Mouse (Mus musculus): ENCODE results near the gene Snx15. TPM values are rescaled to one million over a fixed set of nuclear protein-coding genes. Genes with fewer than 3 reads are reported as not detected.
"Not testable (repeated sequence)": the region's sequence is repeated elsewhere in the genome, so short reads cannot be mapped to it uniquely, and the experiment has no call there.

Gene Snx15
- polyA plus RNA-seq, 1 experiment from 2014 or later: 33.2 TPM

DNA sequence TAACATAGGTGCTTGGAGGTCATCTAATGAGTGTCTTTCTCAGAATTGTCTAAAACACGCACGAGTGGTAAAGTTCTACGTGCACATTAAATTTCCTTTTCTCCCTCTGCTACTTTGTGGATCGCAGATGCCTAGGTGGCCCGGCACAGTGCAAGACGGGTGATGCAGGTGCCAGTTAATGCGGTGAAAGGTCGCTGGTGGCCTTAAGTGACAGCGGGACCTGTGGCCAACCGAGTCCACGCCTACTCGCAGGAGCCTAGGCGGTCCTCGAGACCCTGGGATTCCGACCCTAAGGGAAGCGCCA, 12.2 kb upstream of the Snx15 start:
- WGBS: 9% methylated on average over 16 of the region's 16 CpGs
- Histone ChIP-seq H3K4me3 (replicated peaks) (peak overlapping the region; percentile 64), H3K9me3 (no peaks in the 10 kb centered on the region), H3K27me3 (no peaks in the 10 kb centered on the region), H3K9ac (replicated peaks) (peak overlapping the region; percentile 86), H3K4me2 (peak overlapping the region; percentile 83), H3K36me3 (peaks cover 24% of the 10 kb centered on the region), H3K27ac (peak overlapping the region; percentile 98), H3K4me1 (replicated peaks) (peaks cover 14% of the 10 kb centered on the region)
- no peak; the same call in 1 of the 2 replicates for ATAC-seq (ENCODE audit: insufficient number of reproducible peaks, insufficient read depth, low FRiP score, low TSS enrichment, low read depth)

DNA sequence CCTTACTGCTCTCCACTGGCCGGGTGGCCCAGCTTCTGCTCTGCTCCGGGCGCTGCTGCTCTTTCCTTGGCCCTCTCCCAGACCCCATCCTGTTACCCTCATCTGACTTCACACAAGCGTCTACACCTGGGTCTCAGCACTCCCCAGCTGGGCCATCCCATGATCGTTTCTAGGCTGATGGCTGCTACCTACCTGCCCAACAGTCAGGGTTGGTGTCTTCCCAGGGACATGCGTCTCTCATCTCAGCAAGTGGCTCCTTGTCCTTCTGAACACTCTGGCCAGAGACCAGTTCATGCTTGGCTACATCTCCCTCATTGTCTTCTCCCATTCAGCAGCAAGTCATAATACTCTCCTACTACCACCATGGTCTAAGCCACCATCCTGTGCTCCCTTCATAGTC, 11.6 kb upstream of the Snx15 start:
- Histone ChIP-seq H3K27me3 (no peaks in the 10 kb centered on the region), H3K4me1 (replicated peaks) (peaks cover 14% of the 10 kb centered on the region), H3K9me3 (no peaks in the 10 kb centered on the region), H3K4me3 (replicated peaks) (peak overlapping the region; percentile 64), H3K36me3 (peaks cover 31% of the 10 kb centered on the region), H3K4me2 (peak overlapping the region; percentile 83), H3K9ac (replicated peaks) (peak overlapping the region; percentile 86; the same call in 1 of the 2 replicates), H3K27ac (no peak overlapping the region)
- ATAC-seq (ENCODE audit: insufficient number of reproducible peaks, insufficient read depth, low FRiP score, low TSS enrichment, low read depth): no peak
- 91% methylated on average over 6 of the region's 6 CpGs for WGBS

DNA sequence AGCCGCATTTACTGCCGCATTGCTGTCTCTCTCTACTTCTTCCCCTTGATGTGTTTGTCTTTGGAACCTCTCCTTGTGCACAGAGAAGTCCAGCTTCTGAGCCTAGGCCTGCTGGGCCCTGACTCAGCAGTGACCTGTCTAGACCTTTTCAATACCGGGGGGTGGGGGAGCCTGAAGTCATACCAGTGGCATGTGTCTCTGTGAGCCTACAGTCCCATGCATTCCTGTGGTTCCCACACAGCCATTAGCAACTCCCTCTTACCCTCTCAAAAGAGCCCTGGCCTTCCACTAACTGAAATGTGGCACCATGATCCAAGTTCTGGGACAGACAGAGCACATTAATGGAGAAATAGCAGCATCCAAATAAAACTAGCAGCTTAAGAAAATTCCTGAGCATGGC, 8.3 kb upstream of the Snx15 start:
- H3K4me1 ChIP-seq (replicated peaks): peaks cover 9% of the 10 kb centered on the region
- 82% methylated on average over 3 of the region's 3 CpGs for WGBS
- H3K27ac ChIP-seq: no peak overlapping the region
- H3K9ac ChIP-seq (replicated peaks): 0 out of 2 replicates have a peak overlapping the region, but pooled peaks have one; percentile 18
- H3K4me2 ChIP-seq: no peak overlapping the region
- H3K36me3 ChIP-seq: peaks cover 40% of the 10 kb centered on the region
- no peak overlapping the region for H3K4me3 ChIP-seq (replicated peaks)
- H3K9me3 ChIP-seq: no peaks in the 10 kb centered on the region
- no peak for ATAC-seq (ENCODE audit: insufficient number of reproducible peaks, insufficient read depth, low FRiP score, low TSS enrichment, low read depth)
- no peaks in the 10 kb centered on the region for H3K27me3 ChIP-seq

DNA sequence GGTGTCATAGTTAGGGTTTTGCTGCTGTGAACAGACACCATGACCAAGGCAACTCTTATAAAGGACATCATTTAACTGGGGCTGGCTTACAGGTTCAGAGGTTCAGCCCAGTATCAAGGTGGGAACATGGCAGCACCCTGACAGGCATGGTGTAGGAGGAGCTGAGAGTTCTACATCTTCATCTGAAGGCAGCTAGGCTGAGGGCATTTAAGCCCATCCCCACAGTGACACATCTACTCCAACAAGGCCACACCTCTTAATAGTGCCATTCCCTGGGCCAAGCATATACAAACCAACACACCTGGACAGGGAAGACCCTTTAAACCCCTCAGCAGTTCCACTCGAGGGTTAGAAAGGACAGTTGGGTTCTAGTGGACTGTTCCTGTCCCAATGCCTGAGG, 5.1 kb upstream of the Snx15 start:
- H3K36me3 ChIP-seq: peaks cover 40% of the 10 kb centered on the region
- whole genome bisulfite sequencing: 51% methylated on average over 1 of the region's 1 CpGs
- H3K4me3 ChIP-seq (replicated peaks); ATAC-seq (ENCODE audit: insufficient number of reproducible peaks, insufficient read depth, low FRiP score, low TSS enrichment, low read depth); H3K9ac ChIP-seq (replicated peaks); H3K27me3 ChIP-seq; H3K4me1 ChIP-seq (replicated peaks); H3K9me3 ChIP-seq; H3K27ac ChIP-seq; H3K4me2 ChIP-seq: not testable (repeated sequence)

DNA sequence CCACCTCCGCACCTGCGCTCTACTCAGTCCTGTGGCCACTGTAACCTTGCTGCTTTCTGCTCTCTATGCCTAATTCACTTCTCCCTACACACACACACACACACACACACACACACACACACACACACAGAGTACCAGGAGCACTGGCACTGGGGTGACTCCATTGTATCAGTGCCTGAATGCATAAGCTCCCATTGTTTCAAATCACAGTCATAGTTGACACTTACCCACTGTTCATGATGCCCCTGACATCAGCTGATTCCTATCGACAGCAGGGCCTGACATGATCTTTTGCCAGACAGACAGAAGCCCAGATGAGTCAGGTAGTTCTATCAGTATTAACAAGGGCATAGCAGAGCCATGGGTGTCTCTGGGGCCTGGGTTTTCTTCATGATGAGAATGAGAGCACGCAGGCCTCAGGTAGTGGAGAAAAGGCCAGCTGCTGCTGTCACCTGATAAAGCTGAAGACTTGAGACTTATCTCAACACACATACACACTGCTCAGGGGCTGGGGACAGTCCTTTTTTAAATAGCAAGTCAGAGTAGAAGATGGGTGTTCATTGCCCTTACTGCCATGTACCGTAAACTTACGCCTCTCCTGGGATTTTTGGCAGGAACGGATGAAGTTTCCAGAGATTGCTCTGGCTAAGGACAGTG, 4.2 kb upstream of the Snx15 start:
- 0 out of 2 replicates have a peak, but pooled peaks cover 2% of the 10 kb centered on the region for H3K4me1 ChIP-seq (replicated peaks)
- no peak overlapping the region for H3K4me3 ChIP-seq (replicated peaks)
- no peak overlapping the region for H3K9ac ChIP-seq (replicated peaks)
- H3K36me3 ChIP-seq: peaks cover 34% of the 10 kb centered on the region
- no peak for ATAC-seq (ENCODE audit: insufficient number of reproducible peaks, insufficient read depth, low FRiP score, low TSS enrichment, low read depth)
- H3K4me2 ChIP-seq: no peak overlapping the region
- peak overlapping the region; percentile 0; the same call in 1 of the 2 replicates for H3K27ac ChIP-seq
- no peaks in the 10 kb centered on the region for H3K9me3 ChIP-seq
- no peaks in the 10 kb centered on the region for H3K27me3 ChIP-seq
- WGBS: 79% methylated on average over 7 of the region's 7 CpGs

DNA sequence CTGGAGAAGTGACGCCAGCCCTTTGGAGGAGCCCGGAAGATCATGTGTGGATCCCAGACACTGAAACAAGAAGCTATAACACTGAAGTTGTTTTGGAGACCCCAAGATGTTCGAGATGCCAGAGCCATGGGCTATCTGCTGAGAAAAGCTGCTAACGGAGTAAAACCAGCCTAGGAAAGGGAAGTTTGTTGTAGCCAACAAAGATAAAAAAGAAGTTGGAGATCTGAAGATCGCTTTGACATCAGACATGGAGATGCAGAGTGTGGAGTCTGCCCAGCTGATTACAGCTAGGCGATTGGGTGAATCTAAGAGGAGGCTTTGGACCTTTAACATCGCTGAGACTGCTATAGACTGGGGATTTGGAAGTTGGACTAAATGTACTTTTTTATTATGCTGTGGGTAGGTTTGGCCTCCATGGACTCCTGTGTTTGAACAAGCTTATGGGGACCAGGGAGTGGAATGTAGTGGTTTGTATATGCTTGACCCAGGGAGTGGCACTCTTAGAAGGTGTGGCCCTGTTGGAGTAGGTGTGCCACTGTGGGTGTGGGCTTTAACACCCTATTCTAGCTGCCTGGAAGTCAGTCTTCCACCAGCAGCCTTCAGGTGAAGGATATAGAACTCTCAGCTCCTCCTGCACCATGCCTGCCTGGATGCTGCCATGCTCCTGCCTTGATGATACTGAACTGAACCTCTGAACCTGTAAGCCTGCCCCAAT, 2.5 kb upstream of the Snx15 start:
- not testable (repeated sequence) for ATAC-seq (ENCODE audit: insufficient number of reproducible peaks, insufficient read depth, low FRiP score, low TSS enrichment, low read depth)

DNA sequence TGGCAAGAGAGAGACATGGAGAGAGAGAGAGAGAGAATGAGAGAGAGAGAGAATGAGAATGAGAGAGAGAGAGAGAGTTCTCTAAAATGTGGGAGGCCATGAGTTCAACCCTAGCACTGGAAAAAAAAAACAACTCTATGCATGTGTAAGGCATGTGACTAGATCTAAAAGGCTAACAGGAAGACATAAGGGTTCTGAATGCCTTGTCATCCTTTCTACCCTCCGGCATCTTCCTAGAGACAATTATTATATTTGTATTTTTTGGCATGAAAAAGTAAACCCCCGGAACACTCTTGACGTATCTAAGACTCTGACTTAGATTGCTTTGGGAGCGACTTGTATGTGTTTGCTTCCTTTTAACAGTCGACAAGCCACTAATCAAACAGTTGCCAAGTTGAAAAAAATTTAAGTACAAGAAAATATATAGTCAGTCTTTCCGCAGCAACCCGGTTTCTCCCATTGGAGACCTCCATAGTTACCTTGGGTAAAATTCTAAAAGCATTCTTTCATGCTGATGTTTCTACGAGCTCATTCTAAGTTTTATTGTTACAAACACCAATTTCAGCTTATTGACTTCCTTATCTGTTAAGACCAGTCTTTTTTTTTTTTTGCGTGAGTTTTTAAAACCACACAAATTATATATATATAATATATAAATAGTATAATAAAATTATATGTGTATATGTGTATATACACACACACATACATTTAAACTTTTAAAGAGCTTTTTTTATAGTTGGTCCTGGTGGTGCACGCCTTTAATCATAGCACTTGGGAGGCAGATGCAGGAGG, 1.1 kb downstream of the Snx15 start:
- no peak for ATAC-seq (ENCODE audit: insufficient number of reproducible peaks, insufficient read depth, low FRiP score, low TSS enrichment, low read depth)
- Histone ChIP-seq H3K36me3 (peaks cover 5% of the 10 kb centered on the region; the same call in 1 of the 2 replicates), H3K27ac (peak overlapping the region; percentile 89), H3K9me3 (no peaks in the 10 kb centered on the region), H3K4me1 (replicated peaks) (peaks cover 5% of the 10 kb centered on the region; the same call in 1 of the 2 replicates), H3K27me3 (no peaks in the 10 kb centered on the region), H3K4me2 (peak overlapping the region; percentile 60), H3K4me3 (replicated peaks) (peak overlapping the region; percentile 55), H3K9ac (replicated peaks) (no peak overlapping the region; the same call in 1 of the 2 replicates)
- 73% methylated on average over 10 of the region's 10 CpGs for WGBS

More for the DNA sequence above, 2.5 kb upstream of the Snx15 start:
- not testable (repeated sequence) for H3K4me1 ChIP-seq (replicated peaks); H3K9ac ChIP-seq (replicated peaks); H3K9me3 ChIP-seq; H3K4me2 ChIP-seq; H3K4me3 ChIP-seq (replicated peaks); H3K27ac ChIP-seq; H3K27me3 ChIP-seq
- WGBS: 81% methylated on average over 7 of the region's 7 CpGs
- H3K36me3 ChIP-seq: peaks cover 18% of the 10 kb centered on the region

DNA sequence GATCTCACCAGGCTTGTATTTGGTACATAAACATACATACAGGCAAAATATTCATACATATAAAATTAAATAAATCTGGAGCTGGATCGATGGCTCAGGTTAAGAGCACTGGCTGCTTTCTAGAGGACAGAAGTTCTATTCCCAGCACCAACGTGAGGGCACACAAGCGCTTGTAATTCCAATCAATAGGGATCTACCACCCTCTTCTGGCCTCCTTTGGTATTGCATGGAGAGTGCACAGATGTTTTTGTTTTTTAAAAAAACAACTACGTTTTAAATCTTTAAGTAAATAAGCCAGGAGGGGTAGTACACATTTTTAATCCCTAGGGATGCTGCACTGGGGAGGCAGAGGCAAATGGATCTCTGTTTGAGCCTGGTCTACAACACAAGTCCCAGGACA, 1.8 kb downstream of the Snx15 start:
- Histone ChIP-seq H3K4me3 (replicated peaks) (no peak overlapping the region), H3K36me3 (peaks cover 10% of the 10 kb centered on the region; the same call in 1 of the 2 replicates), H3K27ac (no peak overlapping the region), H3K27me3 (no peaks in the 10 kb centered on the region), H3K9me3 (no peaks in the 10 kb centered on the region), H3K9ac (replicated peaks) (no peak overlapping the region), H3K4me2 (no peak overlapping the region), H3K4me1 (replicated peaks) (peaks cover 10% of the 10 kb centered on the region; the same call in 1 of the 2 replicates)
- WGBS: 22% methylated on average over 4 of the region's 4 CpGs
- no peak for ATAC-seq (ENCODE audit: insufficient number of reproducible peaks, insufficient read depth, low FRiP score, low TSS enrichment, low read depth)

DNA sequence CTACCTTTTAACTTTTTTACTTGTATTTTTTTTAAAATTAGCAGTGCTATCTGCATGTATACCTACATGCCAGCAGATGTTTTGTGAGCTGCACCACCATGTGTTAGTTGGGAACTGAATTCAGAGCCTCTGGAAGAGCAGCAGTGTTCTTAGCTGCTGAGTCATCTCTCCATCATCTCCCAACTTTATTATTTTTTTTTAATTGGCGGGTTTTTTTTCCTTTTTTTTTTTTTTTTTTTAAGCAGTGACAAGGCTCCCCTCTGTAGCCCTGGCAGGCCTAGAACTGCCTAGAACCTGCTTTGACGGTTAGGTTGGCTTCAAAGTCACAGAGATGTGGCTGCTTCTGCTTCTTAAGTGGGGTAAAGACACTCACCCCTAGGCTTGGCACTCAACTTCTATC, 3.2 kb downstream of the Snx15 start:
- Histone ChIP-seq H3K27ac (no peak overlapping the region), H3K4me2 (no peak overlapping the region), H3K9me3 (no peaks in the 10 kb centered on the region), H3K4me1 (replicated peaks) (peaks cover 10% of the 10 kb centered on the region; the same call in 1 of the 2 replicates), H3K9ac (replicated peaks) (no peak overlapping the region), H3K4me3 (replicated peaks) (no peak overlapping the region), H3K27me3 (no peaks in the 10 kb centered on the region), H3K36me3 (peaks cover 21% of the 10 kb centered on the region; the same call in 1 of the 2 replicates)
- no peak for ATAC-seq (ENCODE audit: insufficient number of reproducible peaks, insufficient read depth, low FRiP score, low TSS enrichment, low read depth)
- WGBS: 83% methylated on average over 2 of the region's 2 CpGs

DNA sequence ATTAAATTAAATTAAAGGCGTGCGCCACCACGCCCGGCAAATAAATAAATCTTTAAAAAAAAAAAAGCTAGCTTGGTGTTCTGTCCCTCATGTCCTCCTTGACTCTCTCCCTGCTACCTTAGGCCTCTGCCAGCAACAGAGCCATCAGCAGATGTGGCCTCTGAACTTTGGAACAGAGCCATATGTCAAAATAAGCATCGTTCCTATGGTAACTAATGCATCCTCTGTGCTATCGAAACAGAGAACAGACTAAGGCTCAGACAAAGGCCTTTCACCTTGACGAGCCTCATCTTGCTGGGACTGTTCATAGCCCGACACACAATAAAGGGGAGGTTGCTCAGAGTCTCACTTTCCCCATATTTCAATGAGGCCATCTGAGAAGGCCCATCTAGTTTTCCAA, 4.8 kb downstream of the Snx15 start:
- Histone ChIP-seq H3K27ac (no peak overlapping the region), H3K9ac (replicated peaks) (no peak overlapping the region), H3K27me3 (no peaks in the 10 kb centered on the region), H3K4me3 (replicated peaks) (no peak overlapping the region), H3K9me3 (no peaks in the 10 kb centered on the region), H3K4me1 (replicated peaks) (peaks cover 18% of the 10 kb centered on the region), H3K4me2 (no peak overlapping the region), H3K36me3 (peaks cover 21% of the 10 kb centered on the region; the same call in 1 of the 2 replicates)
- ATAC-seq (ENCODE audit: insufficient number of reproducible peaks, insufficient read depth, low FRiP score, low TSS enrichment, low read depth): no peak
- 65% methylated on average over 8 of the region's 8 CpGs for WGBS

DNA sequence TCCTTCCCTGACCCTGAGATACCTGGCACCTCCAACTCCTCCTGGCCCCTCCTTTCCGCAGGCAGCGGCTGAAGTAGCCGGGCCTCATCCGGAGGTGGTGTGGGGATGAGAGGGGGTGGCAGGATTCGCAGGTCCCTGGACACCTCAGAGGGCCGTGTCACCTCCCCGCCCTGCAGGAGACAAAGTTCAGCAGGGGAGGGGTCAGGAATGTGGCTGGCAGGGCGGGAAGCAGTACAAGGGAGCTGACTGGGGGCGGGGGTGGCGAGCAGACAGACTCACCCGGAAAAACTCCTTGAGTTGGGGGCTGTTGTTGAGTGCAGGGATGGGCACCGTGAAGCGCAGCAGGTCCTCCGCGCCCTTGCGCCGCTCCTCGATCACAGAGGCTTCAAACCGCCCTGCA, 6.3 kb downstream of the Snx15 start:
- H3K4me3 ChIP-seq (replicated peaks): no peak overlapping the region
- H3K9me3 ChIP-seq: no peaks in the 10 kb centered on the region
- H3K27ac ChIP-seq: no peak overlapping the region
- peaks cover 21% of the 10 kb centered on the region; the same call in 1 of the 2 replicates for H3K36me3 ChIP-seq
- H3K9ac ChIP-seq (replicated peaks): peak overlapping the region; percentile 42; the same call in 1 of the 2 replicates
- 21% methylated on average over 19 of the region's 19 CpGs for WGBS
- peaks cover 25% of the 10 kb centered on the region for H3K4me1 ChIP-seq (replicated peaks)
- no peak overlapping the region for H3K4me2 ChIP-seq
- H3K27me3 ChIP-seq: no peaks in the 10 kb centered on the region
- no peak for ATAC-seq (ENCODE audit: insufficient number of reproducible peaks, insufficient read depth, low FRiP score, low TSS enrichment, low read depth)
